Mouse (Mus musculus): ENCODE data around the gene Lef1. TPM values are rescaled to one million over a fixed set of nuclear protein-coding genes. Genes with fewer than 3 reads are reported as not detected.

Lef1 gene
- 15.6 and 16.5 TPM in 2 replicates for polyA plus RNA-seq (2014; fragmentation: Nextera tagmentation; extraction: Ambion mirVana)

DNA sequence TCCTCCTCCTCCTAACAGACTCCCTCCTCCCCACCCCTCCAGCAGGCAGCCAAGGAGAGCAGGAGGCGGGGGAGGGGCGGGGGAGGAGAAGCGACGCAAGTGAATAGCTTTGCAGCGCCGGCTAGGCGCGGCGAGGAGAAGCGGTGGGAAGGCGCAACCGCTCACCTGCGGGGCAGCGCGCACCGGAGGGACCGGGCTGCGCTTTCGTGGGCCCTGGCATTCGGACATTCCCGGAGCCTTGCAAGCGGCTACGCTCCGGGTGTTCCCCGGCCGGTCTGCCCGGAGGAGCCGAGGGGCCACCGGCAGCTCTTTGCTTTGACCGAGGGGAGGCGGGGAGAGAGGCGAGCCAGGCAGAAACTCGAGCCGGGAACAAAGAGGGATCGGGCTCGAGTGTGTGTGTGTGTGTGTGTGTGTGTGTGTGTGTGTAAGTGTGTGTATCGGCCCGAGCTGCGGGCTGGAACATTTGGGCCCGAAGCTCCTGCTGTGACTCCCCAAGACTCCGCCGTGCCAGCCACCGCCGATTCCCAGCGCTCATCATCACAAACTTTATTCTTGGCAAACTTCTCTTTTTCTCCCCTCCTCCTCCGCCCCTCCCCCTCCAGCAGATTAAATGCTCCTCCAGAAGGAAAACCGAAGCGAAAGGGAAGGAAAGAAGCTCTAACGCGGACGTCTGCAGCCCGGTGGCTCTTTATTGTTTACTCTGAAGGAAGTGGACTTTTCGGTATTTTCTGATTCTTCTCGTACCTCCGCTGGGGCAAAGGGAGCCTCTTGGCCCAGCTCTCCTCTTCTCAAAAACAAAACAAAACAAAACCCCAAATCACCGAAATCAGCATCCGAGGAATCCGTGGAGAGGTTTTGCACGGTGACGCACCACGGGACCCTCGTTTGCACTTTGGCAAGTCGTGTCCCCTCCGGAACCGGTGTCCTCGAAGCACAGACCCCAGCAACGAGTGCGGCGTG lies at the start of gene Lef1:
Lef1 (plus strand) TSS at position 281 of the 960 bp plus-strand sequence.
- peaks cover 24% of the 10 kb centered on the region for H3K27me3 ChIP-seq (replicated peaks; ENCODE audit: control insufficient read depth, insufficient read depth, low read length)
- no peaks in the 10 kb centered on the region for H3K36me3 ChIP-seq (ENCODE audit: control insufficient read depth, insufficient read depth, low read length)
- WGBS, result under 1% methylated on average over 64 of the region's 69 CpGs
- DNase-seq (ENCODE audit: low spot score) (peak; percentile 85), ATAC-seq (peak; percentile 55)
- H3K4me1 ChIP-seq (ENCODE audit: control insufficient read depth, insufficient read depth, low read length), result peaks cover 15% of the 10 kb centered on the region; the same call in 1 of the 2 replicates
- H3K27ac ChIP-seq (ENCODE audit: low read depth, low read length), result peak within 1 kb of the TSS; percentile 68
- H3K9ac ChIP-seq (ENCODE audit: low read length), result peak within 1 kb of the TSS; percentile 75
- no peaks in the 10 kb centered on the region for H3K9me3 ChIP-seq (replicated peaks; ENCODE audit: control insufficient read depth, low read length)
- peak within 1 kb of the TSS; percentile 75 for H3K4me2 ChIP-seq (ENCODE audit: low read length)
- H3K4me3 ChIP-seq (ENCODE audit: low read depth, low read length), result peak within 1 kb of the TSS; percentile 44

DNA sequence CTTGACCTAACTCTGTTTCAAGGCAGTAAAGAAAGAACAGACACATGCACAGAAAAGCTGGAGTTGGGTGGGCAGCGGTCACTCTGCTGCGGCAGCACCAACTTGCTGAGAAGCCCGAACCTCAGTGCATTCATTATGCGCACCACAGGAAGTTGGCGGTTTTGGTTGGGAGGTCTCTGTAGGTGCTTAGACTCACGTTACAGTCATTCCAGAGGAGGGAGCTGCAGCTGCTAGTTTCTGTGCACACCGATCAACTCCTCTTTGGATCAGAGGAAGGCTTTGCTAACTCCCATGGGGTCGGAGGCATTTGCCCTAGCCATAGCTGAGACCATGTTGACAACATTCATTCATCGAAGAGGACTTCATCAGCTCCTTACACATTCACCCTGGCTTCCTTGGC lies 45.3 kb upstream of the Lef1 start:
- no peak overlapping the region for H3K4me2 ChIP-seq (ENCODE audit: low read length)
- ATAC-seq (no peak), DNase-seq (ENCODE audit: low spot score) (no peak)
- no peak overlapping the region for H3K27ac ChIP-seq (ENCODE audit: low read depth, low read length)
- H3K4me3 ChIP-seq (ENCODE audit: low read depth, low read length), result no peak overlapping the region
- no peaks in the 10 kb centered on the region for H3K9me3 ChIP-seq (replicated peaks; ENCODE audit: control insufficient read depth, low read length)
- no peaks in the 10 kb centered on the region for H3K36me3 ChIP-seq (ENCODE audit: control insufficient read depth, insufficient read depth, low read length)
- H3K4me1 ChIP-seq (ENCODE audit: control insufficient read depth, insufficient read depth, low read length), result peaks cover 6% of the 10 kb centered on the region; the same call in 1 of the 2 replicates
- no peaks in the 10 kb centered on the region for H3K27me3 ChIP-seq (replicated peaks; ENCODE audit: control insufficient read depth, insufficient read depth, low read length)
- H3K9ac ChIP-seq (ENCODE audit: low read length), result no peak overlapping the region
- 73% methylated on average over 9 of the region's 9 CpGs for WGBS

DNA sequence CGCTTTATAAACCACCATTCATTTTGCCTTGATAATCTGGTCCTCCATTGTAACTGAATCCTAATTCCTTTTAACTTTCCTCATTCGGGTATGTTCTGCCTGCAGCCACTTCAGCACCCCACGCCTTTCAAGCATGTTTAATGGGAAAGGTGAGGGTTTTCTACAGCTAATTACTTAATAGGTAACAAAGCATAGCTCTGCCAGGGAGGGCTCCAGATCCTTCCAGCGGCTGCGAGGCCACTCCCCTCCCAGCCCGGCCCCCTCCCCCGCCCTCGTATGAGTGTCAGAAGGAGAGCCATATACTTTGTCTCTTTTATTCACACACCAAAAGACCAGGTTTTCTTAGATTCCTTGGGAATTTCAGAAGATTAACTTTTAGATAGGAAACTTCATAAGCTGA lies 44.1 kb upstream of the Lef1 start:
- no peaks in the 10 kb centered on the region for H3K9me3 ChIP-seq (replicated peaks; ENCODE audit: control insufficient read depth, low read length)
- H3K4me2 ChIP-seq (ENCODE audit: low read length), result no peak overlapping the region
- WGBS, result 13% methylated on average over 8 of the region's 8 CpGs

DNA sequence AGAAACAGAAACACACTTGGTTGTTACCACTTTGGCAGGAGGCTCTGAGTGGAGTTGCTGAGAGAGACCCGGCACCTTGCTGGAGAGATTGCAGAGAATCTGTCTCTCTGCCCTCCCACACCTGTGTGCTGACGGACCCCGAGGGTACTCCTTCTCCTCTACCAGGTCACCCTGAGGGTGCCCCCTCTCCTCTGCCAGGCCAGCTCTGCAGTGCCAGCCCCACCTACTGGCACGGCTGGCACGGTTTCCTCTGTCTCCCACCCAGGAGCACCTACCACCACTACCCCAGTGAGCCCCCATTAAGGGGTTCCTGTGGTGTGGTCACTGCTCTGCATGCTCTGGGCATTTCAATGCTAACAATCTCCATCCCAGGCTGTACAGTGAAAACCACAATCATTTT lies 42.3 kb upstream of the Lef1 start:
- no peak for ATAC-seq
- 90% methylated on average over 5 of the region's 5 CpGs for WGBS
- H3K27me3 ChIP-seq (replicated peaks; ENCODE audit: control insufficient read depth, insufficient read depth, low read length), result no peaks in the 10 kb centered on the region

More for the DNA sequence above, 44.1 kb upstream of the Lef1 start:
- no peak for DNase-seq (ENCODE audit: low spot score)
- no peak overlapping the region for H3K27ac ChIP-seq (ENCODE audit: low read depth, low read length)
- H3K36me3 ChIP-seq (ENCODE audit: control insufficient read depth, insufficient read depth, low read length), result no peaks in the 10 kb centered on the region
- H3K4me1 ChIP-seq (ENCODE audit: control insufficient read depth, insufficient read depth, low read length), result peaks cover 6% of the 10 kb centered on the region; the same call in 1 of the 2 replicates
- H3K27me3 ChIP-seq (replicated peaks; ENCODE audit: control insufficient read depth, insufficient read depth, low read length), result no peaks in the 10 kb centered on the region
- no peak for ATAC-seq
- no peak overlapping the region for H3K9ac ChIP-seq (ENCODE audit: low read length)
- no peak overlapping the region for H3K4me3 ChIP-seq (ENCODE audit: low read depth, low read length)

DNA sequence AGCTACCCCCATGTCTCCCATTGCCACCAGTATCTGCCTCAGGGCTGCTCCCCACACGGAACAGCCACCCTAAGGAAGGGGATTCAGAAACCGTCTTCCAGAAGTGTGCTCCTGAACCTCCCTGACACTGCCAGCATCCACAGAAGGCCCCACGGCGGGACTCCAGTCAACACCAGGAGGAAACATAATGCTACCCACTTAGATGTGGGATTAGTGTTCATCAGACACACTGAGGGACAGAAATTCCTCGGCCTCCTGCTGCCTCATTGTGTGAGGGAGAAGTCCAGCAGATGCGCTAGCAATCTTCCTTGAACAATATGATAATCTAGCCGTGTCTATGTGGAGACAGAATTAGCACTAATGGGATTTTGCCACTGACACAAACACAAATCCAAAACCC lies 40.1 kb upstream of the Lef1 start:
- Histone ChIP-seq H3K27me3 (replicated peaks; ENCODE audit: control insufficient read depth, insufficient read depth, low read length) (no peaks in the 10 kb centered on the region), H3K9ac (ENCODE audit: low read length) (no peak overlapping the region), H3K4me1 (ENCODE audit: control insufficient read depth, insufficient read depth, low read length) (peaks cover 8% of the 10 kb centered on the region; the same call in 1 of the 2 replicates), H3K27ac (ENCODE audit: low read depth, low read length) (no peak overlapping the region), H3K4me3 (ENCODE audit: low read depth, low read length) (no peak overlapping the region), H3K4me2 (ENCODE audit: low read length) (no peak overlapping the region), H3K36me3 (ENCODE audit: control insufficient read depth, insufficient read depth, low read length) (no peaks in the 10 kb centered on the region), H3K9me3 (replicated peaks; ENCODE audit: control insufficient read depth, low read length) (no peaks in the 10 kb centered on the region)
- DNase-seq (ENCODE audit: low spot score) (peak; percentile 17), ATAC-seq (no peak)
- WGBS, result 11% methylated on average over 7 of the region's 7 CpGs

More for the DNA sequence above, 42.3 kb upstream of the Lef1 start:
- Histone ChIP-seq H3K36me3 (ENCODE audit: control insufficient read depth, insufficient read depth, low read length) (no peaks in the 10 kb centered on the region), H3K9me3 (replicated peaks; ENCODE audit: control insufficient read depth, low read length) (no peaks in the 10 kb centered on the region), H3K4me2 (ENCODE audit: low read length) (no peak overlapping the region), H3K4me1 (ENCODE audit: control insufficient read depth, insufficient read depth, low read length) (peaks cover 6% of the 10 kb centered on the region; the same call in 1 of the 2 replicates), H3K4me3 (ENCODE audit: low read depth, low read length) (no peak overlapping the region), H3K27ac (ENCODE audit: low read depth, low read length) (no peak overlapping the region), H3K9ac (ENCODE audit: low read length) (no peak overlapping the region)
- no peak for DNase-seq (ENCODE audit: low spot score)

DNA sequence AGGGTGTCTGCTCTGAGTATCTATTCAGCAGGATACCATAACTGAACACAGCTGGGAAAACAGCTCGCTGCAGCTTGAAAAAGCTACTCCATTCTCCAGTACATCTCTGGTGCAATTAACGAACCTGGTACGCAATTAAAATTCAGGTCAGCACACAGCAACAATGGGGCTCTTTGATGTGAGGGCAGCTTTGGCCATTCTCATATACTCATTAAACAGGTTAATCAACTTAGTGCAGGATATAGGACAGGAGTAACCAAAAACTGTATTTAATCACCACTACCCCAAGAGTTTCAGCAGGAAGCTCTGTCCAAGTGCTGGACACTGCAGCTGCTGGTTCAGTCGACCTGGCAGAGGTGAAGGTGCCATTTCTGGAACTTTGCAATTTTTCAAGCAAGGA lies 37.6 kb upstream of the Lef1 start:
- Histone ChIP-seq H3K36me3 (ENCODE audit: control insufficient read depth, insufficient read depth, low read length) (no peaks in the 10 kb centered on the region), H3K9me3 (replicated peaks; ENCODE audit: control insufficient read depth, low read length) (no peaks in the 10 kb centered on the region), H3K4me3 (ENCODE audit: low read depth, low read length) (no peak overlapping the region), H3K4me1 (ENCODE audit: control insufficient read depth, insufficient read depth, low read length) (0 out of 2 replicates have a peak, but pooled peaks cover 2% of the 10 kb centered on the region), H3K27ac (ENCODE audit: low read depth, low read length) (no peak overlapping the region), H3K4me2 (ENCODE audit: low read length) (no peak overlapping the region), H3K9ac (ENCODE audit: low read length) (no peak overlapping the region), H3K27me3 (replicated peaks; ENCODE audit: control insufficient read depth, insufficient read depth, low read length) (no peaks in the 10 kb centered on the region)
- WGBS, result 3% methylated on average over 4 of the region's 4 CpGs
- peak; percentile 29; the same call in 1 of the 2 replicates for ATAC-seq
- DNase-seq (ENCODE audit: low spot score), result peak; percentile 39

DNA sequence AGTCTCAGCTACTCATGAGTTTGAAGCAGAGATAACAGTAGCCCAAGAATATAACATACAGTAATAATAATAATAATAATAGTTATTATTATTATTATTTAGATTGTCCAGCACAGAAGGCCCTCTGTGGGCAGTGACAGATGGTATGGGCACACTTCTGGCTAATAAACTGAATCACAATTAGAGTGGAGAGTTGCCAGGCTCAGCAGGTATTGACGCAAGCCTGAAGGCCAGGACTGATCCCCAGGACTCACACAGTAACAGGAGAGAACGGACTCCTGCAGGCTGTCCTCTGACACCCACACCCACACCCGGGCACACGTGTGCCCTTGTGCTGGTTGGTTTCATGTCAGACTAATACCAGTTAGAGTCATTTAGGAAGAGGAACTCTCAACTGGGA lies 36.3 kb upstream of the Lef1 start:
- no peak overlapping the region for H3K27ac ChIP-seq (ENCODE audit: low read depth, low read length)
- no peak overlapping the region for H3K4me2 ChIP-seq (ENCODE audit: low read length)
- no peak overlapping the region for H3K4me3 ChIP-seq (ENCODE audit: low read depth, low read length)
- no peaks in the 10 kb centered on the region for H3K36me3 ChIP-seq (ENCODE audit: control insufficient read depth, insufficient read depth, low read length)
- 72% methylated on average over 4 of the region's 4 CpGs for WGBS
- 0 out of 2 replicates have a peak, but pooled peaks cover 2% of the 10 kb centered on the region for H3K4me1 ChIP-seq (ENCODE audit: control insufficient read depth, insufficient read depth, low read length)
- ATAC-seq (no peak), DNase-seq (ENCODE audit: low spot score) (no peak)
- no peaks in the 10 kb centered on the region for H3K9me3 ChIP-seq (replicated peaks; ENCODE audit: control insufficient read depth, low read length)
- no peak overlapping the region for H3K9ac ChIP-seq (ENCODE audit: low read length)
- no peaks in the 10 kb centered on the region for H3K27me3 ChIP-seq (replicated peaks; ENCODE audit: control insufficient read depth, insufficient read depth, low read length)

DNA sequence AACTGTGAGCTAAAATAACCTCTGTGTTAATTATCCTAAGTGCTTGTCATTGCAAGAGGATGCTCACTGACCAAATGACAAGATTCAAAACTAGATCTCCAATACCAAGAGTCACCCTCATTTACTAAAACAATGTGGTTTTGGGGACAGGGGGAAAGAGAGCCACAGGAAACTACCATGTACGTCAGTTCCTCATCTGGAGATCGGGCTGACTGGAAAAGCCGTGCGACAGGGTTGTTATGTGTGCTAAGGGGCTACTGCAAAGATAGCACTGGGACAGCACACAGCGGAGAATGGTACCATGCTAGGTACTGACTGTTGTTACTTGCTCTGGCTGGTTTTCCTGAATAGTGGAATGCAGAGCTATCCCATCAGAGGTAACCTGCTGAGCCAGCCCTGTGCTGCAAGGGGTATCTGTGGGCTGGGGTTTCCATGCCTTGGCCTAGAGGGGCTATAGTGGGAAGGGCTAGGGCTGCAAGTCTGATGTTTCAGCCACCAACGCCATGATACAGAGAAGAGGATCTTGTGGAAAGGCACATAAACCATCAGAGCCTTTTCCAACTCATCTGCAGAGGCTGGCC lies 32.1 kb upstream of the Lef1 start:
- H3K36me3 ChIP-seq (ENCODE audit: control insufficient read depth, insufficient read depth, low read length), result no peaks in the 10 kb centered on the region
- 0 out of 2 replicates have a peak, but pooled peaks cover 2% of the 10 kb centered on the region for H3K4me1 ChIP-seq (ENCODE audit: control insufficient read depth, insufficient read depth, low read length)
- no peaks in the 10 kb centered on the region for H3K9me3 ChIP-seq (replicated peaks; ENCODE audit: control insufficient read depth, low read length)
- DNase-seq (ENCODE audit: low spot score) (no peak), ATAC-seq (no peak)
- 98% methylated on average over 6 of the region's 6 CpGs for WGBS
- H3K4me3 ChIP-seq (ENCODE audit: low read depth, low read length), result no peak overlapping the region
- H3K27ac ChIP-seq (ENCODE audit: low read depth, low read length), result no peak overlapping the region
- no peak overlapping the region for H3K4me2 ChIP-seq (ENCODE audit: low read length)
- H3K9ac ChIP-seq (ENCODE audit: low read length), result no peak overlapping the region
- no peaks in the 10 kb centered on the region for H3K27me3 ChIP-seq (replicated peaks; ENCODE audit: control insufficient read depth, insufficient read depth, low read length)

Data from forebrain, embryonic 14.5 days (tissue).